Mouse (Mus musculus) kidney, postnatal 0 days (tissue): Measurements from ENCODE around the gene Jmjd4. TPM values are rescaled to one million over a fixed set of nuclear protein-coding genes. Genes with fewer than 3 reads are reported as not detected.

Source experiments
- ATAC-seq: fragments of 200-750 bp; cut with Nextera tagmentation; replicated peaks from 2 replicates; pipeline ENCODE4 v1.8.0; 2017; ENCODE audit warnings: low read depth, moderate number of reproducible peaks, moderate TSS enrichment, moderate library complexity; ENCODE audit not compliant: low FRiP score
- DNase-seq: peaks from one replicate; pipeline ENCODE4 v3.0.0-alpha.2; 2016; ENCODE audit warnings: low spot score
- H3K27ac ChIP-seq: fragments of 300-500 bp; sonication (generic); 2 replicates; pipeline ENCODE4 v1.5.1; 2014; ENCODE audit warnings: mild to moderate bottlenecking
- H3K27me3 ChIP-seq: fragments of 300-500 bp; sonication (generic); 2 replicates; pipeline ENCODE4 v1.6.1; 2014; ENCODE audit warnings: low read length, mixed read lengths; ENCODE audit not compliant: insufficient read depth
- H3K36me3 ChIP-seq: fragments of 300-500 bp; sonication (generic); 2 replicates; pipeline ENCODE4 v1.6.1; 2014; ENCODE audit warnings: low read length, mixed read lengths; ENCODE audit not compliant: insufficient read depth
- H3K4me1 ChIP-seq: fragments of 300-500 bp; sonication (generic); replicated peaks from 2 replicates; pipeline ENCODE4 v1.6.1; 2014; ENCODE audit warnings: antibody characterized with exemption, low read length, mixed read lengths; ENCODE audit not compliant: insufficient read depth
- H3K4me2 ChIP-seq: fragments of 300-500 bp; sonication (generic); 2 replicates; pipeline ENCODE4 v1.6.1; 2014; ENCODE audit warnings: mild to moderate bottlenecking, low read length, moderate library complexity, mixed read lengths
- H3K4me3 ChIP-seq: fragments of 300-500 bp; sonication (generic); replicated peaks from 2 replicates; pipeline ENCODE4 v1.5.1; 2014; ENCODE audit warnings: low read depth, low read length
- H3K9ac ChIP-seq: fragments of 300-500 bp; sonication (generic); 2 replicates; pipeline ENCODE4 v1.6.1; 2014; ENCODE audit warnings: low read depth, low read length
- H3K9me3 ChIP-seq: fragments of 300-500 bp; sonication (generic); replicated peaks from 2 replicates; pipeline ENCODE4 v1.6.1; 2016; ENCODE audit warnings: low read length, inconsistent platforms, mixed read lengths
- CTCF ChIP-seq: IDR thresholded peaks from 2 replicates; pipeline ENCODE4 v1.5.1; 2016; ENCODE audit warnings: antibody characterized with exemption, low read depth, mild to moderate bottlenecking, moderate library complexity
- WGBS: fragments of 180-500 bp; shearing (Covaris S2); extraction: QIAGEN DNeasy Blood & Tissue Kit; methylation state at CpG from one replicate; pipeline ENCODE4 v1.1.7; 2014; 5-methylcytosine and 5-hydroxymethylcytosine counted together
- polyA plus RNA-seq: library from polyadenylated mRNA; unstranded; fragments of >200 nt; fragmentation: Nextera tagmentation; extraction: Ambion mirVana; gene quantifications from 2 replicates; pipeline ENCODE4 v1.2.1, GENCODE M21; 2015

Gene Jmjd4
- polyA plus RNA-seq, 1 experiment from 2014 or later: 9.2 TPM

DNA sequence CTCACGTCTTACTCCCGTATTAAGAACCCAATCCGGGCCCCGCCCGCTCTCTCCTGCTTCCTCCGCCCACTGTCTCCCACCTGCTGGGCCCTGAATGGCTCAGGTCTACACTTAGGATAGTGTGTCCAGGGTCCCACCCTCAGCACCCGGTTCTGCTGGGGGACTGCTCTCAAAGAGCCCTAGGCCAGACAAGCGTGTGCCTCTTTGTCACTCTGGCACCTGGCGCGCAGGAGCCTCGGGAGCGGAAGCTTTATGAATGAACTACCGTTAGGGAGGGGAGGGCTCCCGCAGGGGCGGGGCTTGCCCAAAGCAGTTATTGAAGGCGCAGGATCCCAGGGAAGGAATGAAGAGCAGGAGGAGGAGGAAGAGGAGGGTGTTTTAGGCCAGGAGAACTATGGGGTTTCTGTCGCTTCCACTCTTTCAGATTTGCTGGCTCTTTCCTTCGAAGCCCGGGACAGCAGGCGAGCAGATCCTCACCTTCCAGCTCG, 55.5 kb downstream of the Jmjd4 start:
- DNase-seq: peak; percentile 66
- Histone ChIP-seq H3K36me3 (peaks cover 40% of the 10 kb centered on the region), H3K9me3 (no peaks in the 10 kb centered on the region), H3K9ac (peak overlapping the region; percentile 96), H3K4me3 (peak overlapping the region; percentile 91), H3K27me3 (no peaks in the 10 kb centered on the region), H3K4me2 (peak overlapping the region; percentile 96), H3K27ac (peak overlapping the region; percentile 92), H3K4me1 (peaks cover 9% of the 10 kb centered on the region)
- no peak for TF ChIP-seq CTCF
- under 1% methylated on average over 21 of the region's 21 CpGs for WGBS
- ATAC-seq: peak; percentile 42

DNA sequence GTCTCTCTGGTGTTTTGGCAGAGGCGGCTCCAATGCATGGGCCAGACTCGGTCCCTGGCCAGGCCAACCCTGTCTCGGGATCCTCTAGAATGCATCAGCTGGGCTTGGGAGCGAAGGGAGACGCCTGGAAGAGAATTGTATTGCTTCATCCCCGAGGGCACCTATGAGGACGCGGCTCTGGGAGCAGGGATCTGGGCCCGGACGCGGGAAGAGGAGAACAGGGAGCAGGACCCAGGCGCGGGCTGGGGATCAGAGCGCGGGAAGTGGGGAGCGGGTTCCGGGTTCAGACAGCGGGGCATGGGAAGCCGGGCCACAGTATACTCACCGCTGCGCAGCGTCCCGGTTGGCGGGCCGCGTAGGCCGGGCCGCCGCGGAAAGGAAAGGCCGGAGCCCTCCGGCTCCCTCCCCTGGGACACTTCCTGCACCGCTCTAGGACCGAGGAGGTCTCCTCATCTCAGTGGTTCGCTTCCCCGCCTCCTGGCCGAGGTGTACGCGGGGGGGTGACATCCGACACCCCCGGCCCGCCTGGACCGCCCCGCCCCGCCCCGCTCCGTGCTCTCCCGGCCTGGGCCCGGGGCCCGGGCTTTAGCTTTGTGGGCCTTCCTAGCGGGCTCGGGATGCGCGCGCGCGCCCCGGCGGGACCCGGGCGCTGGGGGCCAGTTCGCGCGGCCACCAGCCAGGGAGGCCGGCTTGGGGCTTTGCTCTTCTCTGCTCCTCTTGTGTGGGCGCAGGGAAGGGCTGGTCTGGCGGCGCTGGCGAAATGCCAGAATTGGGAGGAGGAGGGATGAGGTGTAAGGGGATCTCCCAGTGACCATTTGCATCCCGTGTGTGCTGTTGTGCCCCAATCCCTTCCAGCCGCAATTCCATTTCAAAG, 56.2 kb downstream of the Jmjd4 start:
- ATAC-seq: peak; percentile 94
- peak overlapping the region; percentile 96 for H3K4me2 ChIP-seq

DNA sequence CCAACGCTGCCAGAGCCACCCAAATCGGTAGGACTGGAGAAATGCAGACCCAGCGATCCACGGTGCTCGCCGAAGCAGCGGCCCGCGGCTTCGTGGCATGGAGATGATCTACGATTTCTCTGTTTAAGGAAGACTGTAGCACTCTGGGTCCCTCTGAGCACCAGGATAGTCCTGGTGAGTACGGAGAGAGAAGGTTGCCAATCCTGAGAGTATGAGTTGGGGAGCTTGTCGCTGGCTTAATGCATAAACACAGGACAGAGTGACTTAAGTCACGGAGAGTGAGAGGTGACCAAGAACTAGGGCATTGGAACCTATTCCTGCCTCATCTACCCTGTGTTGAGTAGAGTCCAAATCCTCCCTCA, 56.8 kb downstream of the Jmjd4 start:
- H3K36me3 ChIP-seq: peaks cover 32% of the 10 kb centered on the region
- WGBS: 2% methylated on average over 14 of the region's 14 CpGs
- peak overlapping the region; percentile 92 for H3K27ac ChIP-seq
- ATAC-seq: peak; percentile 23
- peaks cover 9% of the 10 kb centered on the region for H3K4me1 ChIP-seq
- DNase-seq: no peak
- peak overlapping the region; percentile 96 for H3K4me2 ChIP-seq
- peak overlapping the region; percentile 96 for H3K9ac ChIP-seq
- H3K9me3 ChIP-seq: no peaks in the 10 kb centered on the region
- TF ChIP-seq CTCF: no peak
- no peaks in the 10 kb centered on the region for H3K27me3 ChIP-seq
- H3K4me3 ChIP-seq: peak overlapping the region; percentile 91

More for the DNA sequence above, 56.2 kb downstream of the Jmjd4 start:
- H3K27ac ChIP-seq: peak overlapping the region; percentile 92
- peaks cover 9% of the 10 kb centered on the region for H3K4me1 ChIP-seq
- TF ChIP-seq CTCF: no peak
- no peaks in the 10 kb centered on the region for H3K27me3 ChIP-seq
- WGBS: under 1% methylated on average over 60 of the region's 71 CpGs
- H3K9me3 ChIP-seq: no peaks in the 10 kb centered on the region
- peak; percentile 97 for DNase-seq
- peaks cover 34% of the 10 kb centered on the region for H3K36me3 ChIP-seq
- H3K4me3 ChIP-seq: peak overlapping the region; percentile 91
- peak overlapping the region; percentile 96 for H3K9ac ChIP-seq

Other genes with a start within 250 kb of the Jmjd4 start
- gene Mrpl55, start 247.6 kb upstream of the Jmjd4 start, polyA plus RNA-seq: 112 and 121 TPM in 2 replicates
- 33.9 and 35.0 TPM in 2 replicates for gene 2310033P09Rik, start 241.7 kb upstream of the Jmjd4 start, polyA plus RNA-seq
- 670 and 713 TPM in 2 replicates for gene Arf1, start 221.8 kb upstream of the Jmjd4 start, polyA plus RNA-seq
- gene Wnt3a, start 159.3 kb upstream of the Jmjd4 start, polyA plus RNA-seq: not detected in 2 replicates
- gene Wnt9a, start 143.1 kb upstream of the Jmjd4 start, polyA plus RNA-seq: 1.0 and 1.1 TPM in 2 replicates
- gene Prss38, start 74.4 kb upstream of the Jmjd4 start, polyA plus RNA-seq: not detected in 2 replicates
- 90.6 and 98.3 TPM in 2 replicates for gene Snap47, start 1.1 kb downstream of the Jmjd4 start, polyA plus RNA-seq
- gene Zfp867, start 22.4 kb downstream of the Jmjd4 start, polyA plus RNA-seq: 7.5 and 7.6 TPM in 2 replicates
- 19.9 and 20.1 TPM in 2 replicates for gene Zkscan17, start 76.7 kb downstream of the Jmjd4 start, polyA plus RNA-seq
- 0.09 and 0.10 TPM in 2 replicates for gene Nlrp3, start 91.5 kb downstream of the Jmjd4 start, polyA plus RNA-seq
- not detected in 2 replicates for gene Olfr222, start 126.2 kb downstream of the Jmjd4 start, polyA plus RNA-seq
- not detected in 2 replicates for gene Olfr223, start 143.2 kb downstream of the Jmjd4 start, polyA plus RNA-seq
- 67.4 and 76.8 TPM in 2 replicates for gene Mprip, start 211.3 kb downstream of the Jmjd4 start, polyA plus RNA-seq